Mouse (Mus musculus): Measurements from ENCODE around the gene Plbd2. TPM values are rescaled to one million over a fixed set of nuclear protein-coding genes. Genes with fewer than 3 reads are reported as not detected.

The Plbd2 gene
- polyA plus RNA-seq, 1 experiment from 2014 or later, result 28.7 TPM

GRCm38 (mm10) chr5:120435731-120436501 lies 67.5 kb downstream of the Plbd2 start:
- Histone ChIP-seq H3K4me2 (peak overlapping the region; percentile 74), H3K36me3 (ENCODE audit: control insufficient read depth, insufficient read depth, low read length) (no peaks in the 10 kb centered on the region), H3K27ac (ENCODE audit: low read depth, low read length) (no peak overlapping the region), H3K9me3 (replicated peaks; ENCODE audit: control insufficient read depth, low read length) (no peaks in the 10 kb centered on the region), H3K27me3 (ENCODE audit: control insufficient read depth, insufficient read depth, low read length) (peaks cover 95% of the 10 kb centered on the region), H3K9ac (ENCODE audit: low read depth, low read length) (no peak overlapping the region), H3K4me3 (ENCODE audit: low read depth, low read length) (peak overlapping the region; percentile 46), H3K4me1 (ENCODE audit: control insufficient read depth, insufficient read depth, low read length) (peaks cover 17% of the 10 kb centered on the region)
- no peak for ATAC-seq (replicated peaks; ENCODE audit: insufficient number of reproducible peaks, low FRiP score, low TSS enrichment)
- 1% methylated on average over 47 of the region's 47 CpGs for WGBS (ENCODE audit: insufficient replicate concordance)

- ATAC-seq (replicated peaks; ENCODE audit: insufficient number of reproducible peaks, low FRiP score, low TSS enrichment), result no peak
- Histone ChIP-seq H3K27ac (ENCODE audit: low read depth, low read length) (no peak overlapping the region), H3K4me3 (ENCODE audit: low read depth, low read length) (0 out of 2 replicates have a peak overlapping the region, but pooled peaks have one; percentile 46), H3K36me3 (ENCODE audit: control insufficient read depth, insufficient read depth, low read length) (no peaks in the 10 kb centered on the region), H3K27me3 (ENCODE audit: control insufficient read depth, insufficient read depth, low read length) (peaks cover 98% of the 10 kb centered on the region), H3K9ac (ENCODE audit: low read depth, low read length) (no peak overlapping the region), H3K4me2 (no peak overlapping the region; the same call in 1 of the 2 replicates), H3K4me1 (ENCODE audit: control insufficient read depth, insufficient read depth, low read length) (peaks cover 15% of the 10 kb centered on the region), H3K9me3 (replicated peaks; ENCODE audit: control insufficient read depth, low read length) (no peaks in the 10 kb centered on the region)
- 1% methylated on average over 44 of the region's 44 CpGs for WGBS (ENCODE audit: insufficient replicate concordance)
Observed at GRCm38 (mm10) chr5:120435006-120435681, 68.3 kb downstream of the Plbd2 start.

- no peak overlapping the region for H3K27ac ChIP-seq (ENCODE audit: low read depth, low read length)
- no peaks in the 10 kb centered on the region for H3K36me3 ChIP-seq (ENCODE audit: control insufficient read depth, insufficient read depth, low read length)
- no peak overlapping the region for H3K9ac ChIP-seq (ENCODE audit: low read depth, low read length)
- WGBS (ENCODE audit: insufficient replicate concordance), result 3% methylated on average over 21 of the region's 21 CpGs
- no peak for ATAC-seq (replicated peaks; ENCODE audit: insufficient number of reproducible peaks, low FRiP score, low TSS enrichment)
- no peak overlapping the region for H3K4me3 ChIP-seq (ENCODE audit: low read depth, low read length)
- no peaks in the 10 kb centered on the region for H3K9me3 ChIP-seq (replicated peaks; ENCODE audit: control insufficient read depth, low read length)
- H3K27me3 ChIP-seq (ENCODE audit: control insufficient read depth, insufficient read depth, low read length), result peaks cover 98% of the 10 kb centered on the region
- H3K4me1 ChIP-seq (ENCODE audit: control insufficient read depth, insufficient read depth, low read length), result peaks cover 9% of the 10 kb centered on the region; the same call in 1 of the 2 replicates
- no peak overlapping the region for H3K4me2 ChIP-seq
Observed at GRCm38 (mm10) chr5:120434231-120434735, 69.1 kb downstream of the Plbd2 start.

Other genes starting within 250 kb of the Plbd2 start
- gene Lhx5, start 71.9 kb downstream of the Plbd2 start, polyA plus RNA-seq (2014; fragmentation: Nextera tagmentation; extraction: Ambion mirVana), result 0.11 TPM in 1 of 2 replicates, not detected in the other
- gene Sdsl, start 30.8 kb downstream of the Plbd2 start, polyA plus RNA-seq (2014; fragmentation: Nextera tagmentation; extraction: Ambion mirVana), result 6.6 and 8.6 TPM in 2 replicates
- 0.18 TPM in 1 of 2 replicates, not detected in the other for gene Sds, start 27.1 kb downstream of the Plbd2 start, polyA plus RNA-seq (2014; fragmentation: Nextera tagmentation; extraction: Ambion mirVana)
- gene Slc8b1, start 7.5 kb upstream of the Plbd2 start, polyA plus RNA-seq (2014; fragmentation: Nextera tagmentation; extraction: Ambion mirVana), result 1.6 and 2.1 TPM in 2 replicates
- gene Tpcn1, start 85.0 kb upstream of the Plbd2 start, polyA plus RNA-seq (2014; fragmentation: Nextera tagmentation; extraction: Ambion mirVana), result 18.1 and 19.1 TPM in 2 replicates
- 0.18 and 0.54 TPM in 2 replicates for gene Iqcd, start 85.4 kb upstream of the Plbd2 start, polyA plus RNA-seq (2014; fragmentation: Nextera tagmentation; extraction: Ambion mirVana)
- 5.6 and 7.9 TPM in 2 replicates for gene Rita1, start 109.0 kb upstream of the Plbd2 start, polyA plus RNA-seq (2014; fragmentation: Nextera tagmentation; extraction: Ambion mirVana)
- gene Ddx54, start 109.1 kb upstream of the Plbd2 start, polyA plus RNA-seq (2014; fragmentation: Nextera tagmentation; extraction: Ambion mirVana), result 22.2 and 23.5 TPM in 2 replicates
- not detected in 2 replicates for gene Cfap73, start 130.6 kb upstream of the Plbd2 start, polyA plus RNA-seq (2014; fragmentation: Nextera tagmentation; extraction: Ambion mirVana)
- 0.27 and 0.30 TPM in 2 replicates for gene Rasal1, start 145.2 kb upstream of the Plbd2 start, polyA plus RNA-seq (2014; fragmentation: Nextera tagmentation; extraction: Ambion mirVana)
- gene Dtx1, start 208.3 kb upstream of the Plbd2 start, polyA plus RNA-seq (2014; fragmentation: Nextera tagmentation; extraction: Ambion mirVana), result 0.45 and 0.53 TPM in 2 replicates
- gene Oas2, start 246.2 kb upstream of the Plbd2 start, polyA plus RNA-seq (2014; fragmentation: Nextera tagmentation; extraction: Ambion mirVana), result 0.07 and 0.13 TPM in 2 replicates